Mouse (Mus musculus) skeletal muscle tissue, adult 2 months (tissue): Measurements from ENCODE around the gene Lars2.

ENCODE experiments used
- DNase-seq: peaks from one replicate; pipeline ENCODE4 v3.0.0-alpha.2; 2012; ENCODE audit warnings: low read depth, low spot score

Lars2 gene

DNA sequence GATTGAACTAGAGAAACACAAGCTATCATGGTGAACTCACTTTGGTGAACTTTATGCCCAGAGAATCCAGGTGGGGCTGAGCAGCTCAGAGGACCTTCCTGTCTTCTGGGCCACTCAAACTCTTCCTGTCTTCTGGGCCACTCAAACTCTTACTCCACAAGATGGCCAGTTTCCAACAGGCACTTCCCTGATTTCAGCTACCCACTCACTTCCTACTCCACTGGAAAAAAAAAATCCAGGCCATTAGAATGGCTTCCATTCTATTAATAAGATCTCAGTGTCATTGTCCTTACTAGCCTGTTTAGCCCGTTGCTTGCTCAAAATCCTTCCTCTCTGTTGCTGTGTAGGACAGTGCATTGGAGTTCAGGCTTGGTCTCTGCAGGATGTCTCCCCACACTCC is 108.8 kb downstream of the Lars2 start:
- DNase-seq: no peak

DNA sequence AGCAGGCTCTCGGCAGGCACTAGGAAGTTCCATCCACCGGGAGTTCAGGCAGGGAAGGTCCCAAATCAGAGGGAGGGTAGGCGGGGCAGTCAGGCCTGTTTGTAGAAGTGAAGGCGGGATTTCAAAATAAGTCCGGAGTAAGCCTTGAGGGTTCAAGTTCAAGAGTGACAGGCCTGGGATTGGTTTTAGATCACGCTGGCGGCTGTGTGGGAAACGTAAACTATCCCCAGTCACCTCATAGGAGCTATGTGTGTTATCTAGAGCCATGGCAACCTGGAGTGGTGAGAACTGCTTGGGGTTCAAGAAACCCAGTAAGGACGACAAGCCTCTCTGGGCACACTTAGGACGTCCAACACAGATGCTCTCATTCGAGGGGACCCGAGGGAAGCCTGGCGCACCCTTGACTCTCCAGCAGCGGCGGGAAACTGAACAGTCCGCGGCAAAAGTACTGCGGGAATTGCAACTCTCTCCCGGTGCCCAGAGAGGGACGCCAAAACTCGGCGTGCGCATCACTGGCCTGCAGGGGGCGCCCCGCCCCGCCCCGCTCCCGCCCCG is 111.4 kb downstream of the Lars2 start:
- peak; percentile 62 for DNase-seq

DNA sequence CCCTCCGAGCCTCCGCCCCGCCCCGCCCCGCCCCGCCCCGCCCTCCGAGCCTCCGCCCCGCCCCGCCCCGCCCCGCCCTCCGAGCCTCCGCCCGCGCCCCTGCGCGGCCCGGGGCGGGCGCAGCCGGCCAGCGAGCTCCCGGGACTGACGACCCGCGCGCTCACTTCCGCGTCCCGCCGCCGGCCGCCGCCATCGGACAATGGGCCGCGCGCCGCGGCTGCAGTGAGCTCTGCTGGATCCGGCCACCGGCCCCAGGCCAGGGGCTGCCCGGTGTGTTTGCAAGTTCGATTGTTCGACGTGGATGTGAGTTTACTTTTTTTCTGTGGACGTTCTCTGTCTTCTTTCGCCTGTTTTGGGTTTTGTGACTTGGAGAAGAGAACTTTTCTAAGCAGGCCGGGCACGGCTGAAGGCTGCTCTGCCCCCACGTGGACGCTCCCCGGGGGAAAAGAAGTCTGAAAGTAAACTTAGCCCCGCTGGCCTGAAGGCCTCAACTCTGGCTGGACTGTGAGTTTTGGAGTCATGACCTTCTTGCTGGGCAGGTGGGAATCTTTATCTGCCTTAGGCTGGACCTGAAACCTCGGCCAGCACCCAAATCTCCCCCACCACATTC is 112.0 kb downstream of the Lars2 start, which contains the start of gene Limd1:
Gene Limd1, plus strand, starts transcription at position 121 of the 610 bp plus-strand sequence.
- DNase-seq: peak; percentile 54

DNA sequence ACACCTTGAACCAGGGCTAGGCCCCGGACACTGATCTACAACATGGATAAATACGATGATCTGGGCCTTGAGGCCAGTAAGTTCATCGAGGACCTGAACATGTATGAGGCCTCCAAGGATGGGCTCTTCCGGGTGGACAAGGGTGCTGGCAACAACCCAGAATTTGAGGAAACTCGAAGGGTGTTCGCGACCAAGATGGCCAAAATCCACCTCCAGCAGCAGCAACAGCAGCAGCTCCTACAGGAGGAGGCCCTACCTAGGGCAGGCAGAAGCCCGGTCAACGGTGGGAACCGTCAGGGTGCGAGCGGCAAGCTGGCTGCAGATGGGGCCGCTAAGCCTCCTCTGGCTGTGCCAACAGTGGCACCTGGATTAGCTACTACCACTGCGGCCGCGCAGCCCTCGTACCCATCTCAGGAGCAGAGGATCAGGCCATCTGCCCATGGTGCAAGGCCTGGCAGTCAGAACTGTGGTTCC is 112.5 kb downstream of the Lars2 start:
- DNase-seq: no peak

DNA sequence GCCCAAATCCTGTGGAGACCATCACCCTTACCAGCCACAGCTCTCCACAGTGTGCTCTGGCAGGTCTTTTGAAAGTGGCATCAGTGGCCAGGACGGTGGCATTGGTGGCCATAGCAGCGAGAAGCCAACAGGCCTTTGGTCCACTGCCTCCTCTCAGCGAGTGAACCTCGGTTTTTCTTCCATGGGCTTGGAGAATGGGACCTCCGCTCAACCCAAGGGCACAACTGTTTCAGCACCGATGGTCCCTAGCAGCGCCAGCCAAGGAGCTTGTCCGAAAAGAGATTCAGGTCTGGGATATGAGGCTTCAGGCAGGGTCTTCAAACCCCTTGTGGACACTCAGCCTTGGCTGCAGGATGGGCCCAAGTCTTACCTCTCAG is 113.1 kb downstream of the Lars2 start:
- no peak for DNase-seq

DNA sequence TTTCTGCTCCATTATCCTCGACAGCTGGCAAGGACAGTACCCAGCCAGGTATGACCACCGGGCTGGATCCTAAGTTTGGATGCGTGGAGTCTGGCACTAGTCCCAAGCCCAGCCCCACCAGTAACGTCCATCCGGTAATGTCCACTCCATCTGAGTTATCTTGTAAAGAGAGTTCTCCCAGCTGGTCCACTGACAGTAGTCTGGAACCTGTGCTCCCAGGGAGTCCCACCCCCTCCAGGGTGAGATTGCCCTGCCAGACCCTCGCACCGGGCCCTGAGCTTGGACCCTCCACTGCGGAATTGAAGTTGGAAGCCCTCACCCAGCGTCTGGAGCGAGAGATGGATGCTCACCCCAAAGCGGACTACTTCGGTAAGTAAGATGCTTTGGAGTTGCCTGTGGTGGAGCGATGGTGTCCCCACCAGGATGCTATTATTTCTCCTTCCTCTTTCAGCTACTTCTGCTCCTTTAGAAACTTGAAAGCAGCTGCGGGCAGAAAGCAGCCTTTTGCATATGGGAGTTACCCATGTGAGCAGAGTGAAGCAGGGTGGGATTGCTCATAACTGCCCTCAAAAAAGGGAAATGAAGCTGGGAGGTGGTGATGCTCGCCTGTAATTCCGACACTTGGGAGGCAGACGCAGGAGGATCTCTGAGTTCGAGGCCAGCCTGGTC is 113.7 kb downstream of the Lars2 start:
- DNase-seq: no peak

DNA sequence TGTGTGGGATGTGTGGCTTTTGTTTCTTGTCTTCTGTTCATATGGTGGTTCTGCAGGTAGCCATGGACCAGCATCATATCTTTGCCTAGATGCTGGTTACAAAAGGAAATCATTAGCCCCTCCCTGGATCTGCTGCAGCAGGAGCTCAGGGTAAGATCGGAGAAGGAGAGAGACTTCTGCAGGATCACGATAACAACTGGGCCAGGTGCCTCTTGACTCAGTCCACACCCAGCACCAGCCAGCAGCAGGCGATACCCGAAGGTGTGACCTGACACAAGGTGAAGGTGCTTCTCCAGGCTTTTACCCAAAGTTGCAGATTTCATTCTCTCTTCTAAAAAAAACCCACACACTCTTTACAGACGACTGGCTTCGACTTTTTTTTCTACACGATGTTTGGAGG is 114.4 kb downstream of the Lars2 start:
- no peak for DNase-seq

DNA sequence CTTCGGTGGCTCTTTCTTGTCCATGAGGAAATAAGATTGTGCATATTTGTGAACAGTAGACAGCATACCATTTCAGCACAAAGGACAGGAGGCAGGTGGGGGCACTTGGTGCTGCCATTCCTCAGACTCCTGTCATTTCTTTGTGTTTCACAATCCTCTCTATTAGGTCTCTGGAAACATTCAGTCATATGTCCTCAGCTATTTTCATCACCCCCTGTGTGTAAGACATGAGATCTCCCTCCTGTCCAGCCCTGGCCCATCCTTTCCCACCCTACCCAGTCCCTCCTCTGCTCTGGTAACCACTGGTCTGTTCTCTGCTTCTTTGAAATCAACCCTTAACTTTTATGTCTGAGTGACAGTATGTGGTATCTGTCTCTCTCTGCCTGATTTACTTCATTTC is 116.9 kb downstream of the Lars2 start:
- DNase-seq: no peak

DNA sequence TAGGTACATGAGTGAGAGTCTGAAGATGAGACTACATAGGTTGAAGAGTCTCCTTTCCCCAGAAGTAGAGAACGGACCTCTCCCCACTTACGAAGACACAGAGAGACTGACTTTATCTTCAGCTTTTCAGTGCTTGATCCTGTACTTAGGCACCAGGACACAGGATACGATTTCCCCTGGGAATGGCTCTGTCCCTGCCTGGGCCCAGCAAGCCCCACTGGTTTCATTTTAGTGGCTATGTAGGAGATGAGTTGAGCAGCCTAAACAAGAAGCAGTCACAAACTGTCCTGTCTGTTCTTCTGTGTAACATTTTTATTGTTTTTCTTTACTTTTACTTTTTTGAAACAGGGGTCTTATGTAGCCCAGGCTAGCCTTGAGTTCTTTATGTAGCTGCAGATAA is 118.1 kb downstream of the Lars2 start:
- no peak for DNase-seq

DNA sequence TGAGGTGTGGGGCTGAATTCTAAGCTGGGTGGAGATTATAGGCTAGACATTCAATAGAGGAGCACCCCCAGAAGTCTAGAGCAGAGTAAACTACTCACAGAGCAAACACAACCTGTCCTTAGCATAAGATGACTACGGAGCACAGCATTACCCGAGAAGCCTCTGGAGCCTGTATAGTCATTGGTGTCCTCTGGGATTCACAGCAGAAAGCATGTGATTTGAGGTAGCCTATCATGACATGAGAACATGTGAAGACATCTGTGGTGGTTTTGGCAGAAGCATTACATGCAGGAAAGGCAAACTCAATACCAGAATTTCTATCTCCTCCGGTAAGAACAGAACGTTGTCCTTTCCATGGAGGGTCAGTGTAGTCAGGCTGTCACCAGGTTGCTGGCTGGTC is 118.8 kb downstream of the Lars2 start:
- no peak for DNase-seq

DNA sequence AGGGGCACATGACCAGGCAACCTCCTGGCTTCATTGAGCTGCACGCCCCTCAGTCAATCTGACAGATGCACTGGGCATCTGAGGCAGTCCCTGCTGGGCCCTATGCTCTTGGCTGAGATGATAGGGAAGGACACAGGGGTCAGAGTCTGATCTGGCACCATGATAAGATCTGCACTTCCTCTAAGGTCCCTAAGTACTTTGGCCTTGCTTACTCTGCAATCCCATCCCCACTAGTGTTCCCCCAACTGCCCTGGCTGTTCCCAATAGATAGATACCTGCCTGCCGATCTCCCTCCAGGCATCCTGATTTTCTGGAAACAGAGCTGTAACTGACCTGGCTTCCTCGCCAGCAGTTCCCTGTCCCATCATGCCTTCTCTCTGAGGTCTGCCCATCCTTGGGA is 119.9 kb downstream of the Lars2 start:
- DNase-seq: no peak

DNA sequence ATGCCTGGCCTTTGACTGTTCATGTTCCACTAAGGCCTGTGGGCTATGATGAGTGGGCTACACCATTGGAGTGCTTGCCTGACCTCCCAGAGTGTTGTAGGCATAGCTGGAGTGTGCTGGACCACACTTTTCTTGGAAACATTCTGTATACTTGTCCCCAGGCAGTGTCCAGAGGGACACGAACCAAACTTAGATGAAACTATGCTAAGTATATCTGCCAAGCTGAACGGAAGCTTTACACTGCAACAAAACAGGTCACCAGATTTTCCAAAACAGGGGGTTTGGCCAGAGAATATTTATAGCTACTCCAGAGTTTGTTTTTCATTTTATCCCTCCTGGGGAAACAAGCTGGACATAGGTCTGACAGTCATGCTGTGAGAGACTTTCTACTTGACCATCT is 122.3 kb downstream of the Lars2 start:
- no peak for DNase-seq

DNA sequence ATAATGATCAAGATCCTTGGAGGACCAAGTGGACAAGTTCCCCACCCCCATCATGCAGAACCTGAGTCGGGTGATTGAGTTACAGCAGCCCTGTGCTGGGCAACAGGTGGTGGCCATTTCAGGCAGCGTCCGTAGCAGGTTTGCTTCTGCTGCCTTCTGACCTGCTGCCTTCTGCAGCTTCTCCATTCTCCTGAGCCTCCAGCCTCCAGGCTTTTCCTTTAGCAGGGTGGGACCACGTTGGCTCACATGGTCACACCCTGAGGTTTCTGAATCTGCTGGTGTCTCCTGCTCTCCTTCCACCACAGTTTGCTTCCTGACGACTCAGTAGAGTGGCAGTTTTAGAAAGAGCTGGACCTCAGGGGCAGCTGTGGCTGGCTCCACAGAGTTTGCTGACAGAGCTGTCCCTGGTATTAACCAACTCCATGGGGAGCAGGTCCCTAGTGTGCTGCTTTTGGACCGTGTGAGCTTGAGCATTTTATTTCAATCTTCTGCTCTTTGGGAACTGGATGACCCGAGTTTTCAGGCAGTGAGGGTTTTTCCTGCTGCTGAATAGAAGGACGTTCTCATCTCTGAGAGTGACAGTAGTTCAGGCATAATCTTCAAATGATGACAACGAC is 123.1 kb downstream of the Lars2 start:
- peak; percentile 87 for DNase-seq

DNA sequence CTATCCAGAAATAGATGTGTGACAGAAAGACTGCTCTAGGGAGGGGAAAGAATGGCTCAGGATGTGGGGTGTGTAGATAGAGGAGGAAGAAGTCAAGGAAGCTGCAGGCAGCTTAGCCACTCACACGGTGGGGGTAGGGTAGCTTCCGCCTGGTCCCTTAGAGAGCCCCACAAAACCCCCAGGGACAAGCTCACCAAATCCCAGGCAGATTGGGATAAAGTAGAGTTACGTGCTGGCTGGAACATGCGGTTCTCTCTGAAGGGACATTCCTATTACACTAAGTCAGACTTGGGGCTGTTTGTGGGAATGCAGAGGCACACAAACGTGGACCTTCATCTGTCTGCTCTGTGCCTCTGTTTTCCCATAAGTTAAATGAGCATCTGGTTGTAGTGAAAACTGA is 124.2 kb downstream of the Lars2 start:
- DNase-seq: peak; percentile 67

DNA sequence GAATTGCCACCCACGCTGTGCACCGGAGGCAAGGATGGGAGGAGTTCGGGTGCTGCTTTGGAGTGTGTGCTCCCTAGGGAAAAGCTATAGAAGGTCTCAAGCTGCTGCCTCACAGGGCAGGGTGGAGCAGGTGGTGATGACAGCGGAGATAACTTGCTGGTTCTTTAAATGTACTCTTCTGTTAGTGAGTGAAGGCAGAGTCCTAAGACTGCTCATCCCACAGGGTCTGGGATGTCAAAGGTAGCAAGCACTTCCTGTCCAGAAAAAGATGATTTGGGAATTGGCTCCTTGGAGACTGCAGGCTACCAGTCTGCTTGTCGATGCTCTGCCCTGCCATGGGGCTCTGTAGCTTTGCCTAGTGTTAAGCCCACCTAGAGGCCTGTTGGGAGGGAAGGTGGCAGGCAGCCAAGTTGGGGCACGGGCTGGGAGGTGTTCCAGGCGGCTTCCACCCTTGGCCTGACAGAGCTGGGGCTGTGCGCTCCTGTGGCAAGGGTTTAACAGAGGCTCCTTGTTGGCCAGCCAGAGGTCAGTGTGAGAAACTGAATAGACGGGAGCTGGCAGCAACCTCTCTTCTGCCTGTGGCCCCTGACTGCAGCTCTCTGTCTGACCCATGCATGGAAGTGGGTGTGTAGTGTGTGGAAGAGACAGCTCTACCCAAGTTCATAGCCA is 125.3 kb downstream of the Lars2 start:
- no peak for DNase-seq

DNA sequence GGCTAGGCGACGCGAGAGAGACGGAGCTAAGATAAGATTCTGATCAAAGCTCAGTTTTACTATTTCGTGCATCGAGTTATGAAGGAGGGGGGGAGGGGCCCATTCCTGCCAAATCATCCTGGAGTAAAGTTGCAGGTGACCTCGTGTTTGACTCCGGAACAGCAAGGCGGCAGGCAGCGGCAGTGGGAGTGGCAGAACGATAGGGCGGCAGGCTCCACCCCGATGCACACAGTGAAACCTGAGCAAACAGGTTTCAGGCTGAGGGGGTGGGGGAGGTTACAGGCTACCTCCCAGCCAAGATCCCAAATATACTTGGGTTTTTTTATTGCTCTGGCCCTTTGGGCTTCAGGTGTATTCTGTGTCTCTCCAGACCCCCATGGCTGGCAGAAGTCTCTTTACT is 129.9 kb downstream of the Lars2 start:
- DNase-seq: peak; percentile 54

DNA sequence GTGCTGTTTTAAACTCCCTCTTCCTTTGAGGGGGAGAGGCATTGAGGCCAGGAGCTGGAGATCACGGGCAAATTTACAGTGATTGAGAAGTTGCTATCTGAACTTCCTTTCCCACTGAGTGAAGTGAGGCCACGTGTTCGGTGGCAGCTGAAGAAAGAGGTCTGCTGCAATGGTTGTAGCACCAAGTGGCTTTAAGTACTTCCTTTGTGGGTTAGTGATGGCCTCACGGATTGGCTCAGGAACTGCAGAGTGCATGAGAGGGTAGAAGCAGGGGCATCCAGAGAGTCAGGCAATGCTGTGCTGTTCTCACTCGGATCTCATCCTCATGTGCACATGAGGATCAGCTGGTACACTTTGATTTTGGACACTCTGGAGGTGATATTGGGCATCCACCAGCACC is 131.2 kb downstream of the Lars2 start:
- DNase-seq: no peak

DNA sequence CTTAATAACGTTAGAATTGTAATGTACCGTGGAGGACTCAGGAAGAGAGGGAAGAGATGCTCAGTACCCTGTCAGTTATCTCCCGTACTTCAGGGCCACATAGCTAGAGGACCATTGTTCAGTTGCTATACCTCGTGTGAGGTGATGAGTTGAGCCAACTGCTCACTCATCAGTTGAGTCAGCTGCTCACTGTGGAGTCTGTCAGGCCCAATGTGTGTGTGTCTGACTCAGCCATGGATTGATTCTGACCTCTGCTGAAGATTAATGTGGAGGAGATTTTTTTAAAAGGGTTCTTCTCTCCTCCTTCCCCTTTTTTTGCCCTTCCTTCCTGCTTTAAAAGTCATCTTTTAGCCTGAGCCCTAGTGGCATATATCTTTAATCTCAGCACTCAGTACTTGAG is 133.8 kb downstream of the Lars2 start:
- DNase-seq: no peak

DNA sequence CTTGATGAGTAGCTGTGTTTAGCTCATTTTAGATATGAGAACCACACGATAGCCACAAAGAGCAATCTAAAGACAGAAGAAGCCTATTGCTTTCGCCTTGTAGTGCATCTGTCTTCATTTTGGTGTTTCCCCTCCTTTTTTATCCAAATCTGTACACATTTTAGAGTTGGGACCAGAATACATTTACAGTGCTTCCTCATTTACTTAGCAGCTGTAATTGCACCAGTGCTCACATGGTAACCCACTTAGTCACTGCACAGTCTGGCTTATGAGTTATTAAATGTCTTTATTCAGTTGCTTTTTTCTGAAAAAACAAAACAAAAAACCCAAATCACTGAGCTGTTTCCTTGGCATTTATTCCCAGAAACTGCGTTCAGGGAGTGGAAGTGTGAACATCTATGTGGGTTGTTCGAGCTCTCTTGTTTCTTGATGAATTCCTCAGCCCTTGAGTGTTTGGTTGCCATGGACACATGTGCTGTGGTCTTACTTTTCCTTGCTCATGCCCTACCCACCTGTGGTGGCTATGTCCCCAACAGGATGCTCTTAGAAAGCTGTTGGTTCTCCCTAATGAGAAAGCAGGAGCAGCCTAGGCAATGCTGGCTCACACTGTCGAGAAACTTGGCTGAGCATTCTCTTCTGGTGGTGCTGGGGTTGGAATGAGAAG is 136.6 kb downstream of the Lars2 start:
- DNase-seq: no peak

DNA sequence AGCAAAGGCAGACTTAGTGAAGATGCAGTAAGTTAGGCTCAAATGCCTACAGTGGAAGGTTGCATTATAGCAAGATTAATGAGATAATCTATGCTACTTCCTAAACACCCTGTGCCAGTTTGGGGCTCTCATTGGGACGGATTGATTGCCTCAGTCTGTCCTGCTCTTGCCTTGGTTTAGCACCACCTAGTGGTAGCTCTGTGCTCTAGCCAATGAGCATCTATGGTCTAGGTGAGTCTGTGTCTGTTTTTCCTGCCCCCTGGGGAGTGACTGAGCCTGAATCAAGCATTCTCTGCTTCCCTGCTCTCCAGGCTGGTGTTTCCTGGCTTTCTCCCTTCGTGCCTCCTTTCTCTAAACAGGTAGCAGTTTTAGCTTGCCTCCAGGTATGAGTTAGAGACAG is 137.6 kb downstream of the Lars2 start:
- peak; percentile 75 for DNase-seq

DNA sequence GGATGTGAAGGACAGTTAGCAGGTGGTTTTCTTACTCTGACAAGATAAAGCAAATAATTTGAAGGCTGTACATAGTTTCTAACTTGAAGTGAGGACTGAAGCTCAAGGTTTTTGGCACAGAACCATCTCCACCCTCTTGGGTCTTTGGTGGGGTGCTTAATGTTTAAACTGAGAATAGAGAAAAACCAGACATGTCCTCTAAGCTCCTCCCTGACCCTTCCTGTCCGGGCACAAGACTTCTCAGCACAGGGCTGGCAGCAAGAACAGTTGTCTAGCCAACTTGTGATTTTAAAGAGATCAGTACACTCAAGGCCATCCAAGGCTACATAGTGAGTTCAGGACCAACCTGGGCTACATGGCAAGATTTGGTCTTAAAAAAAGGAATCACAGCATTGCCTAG is 138.9 kb downstream of the Lars2 start:
- no peak for DNase-seq
